Mouse (Mus musculus): Measurements from ENCODE around the gene Slc12a3.

DNA sequence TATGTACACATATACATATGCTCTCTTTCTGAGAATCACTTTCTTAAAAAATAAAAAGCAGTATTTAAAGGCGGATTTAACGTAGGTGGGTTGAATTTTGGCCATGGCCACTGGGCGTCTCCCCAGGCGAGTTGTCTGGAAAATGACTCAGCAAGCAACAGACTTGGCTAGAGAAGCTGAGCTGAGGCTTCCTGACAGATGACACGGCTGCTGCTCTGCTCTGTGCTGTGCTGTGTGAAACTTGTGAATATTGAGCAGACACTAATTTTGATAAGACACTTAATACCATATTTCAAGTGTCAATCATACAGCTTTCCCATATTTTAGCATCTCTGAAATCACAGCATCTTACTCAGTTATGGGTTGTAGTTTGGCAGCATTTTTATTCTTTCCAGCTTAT lies 38.4 kb upstream of the Slc12a3 start:
- TF ChIP-seq EP300 (optimal IDR thresholded peaks at IDR 0.05) (no peak), CTCF (IDR thresholded peaks at IDR 0.05; ENCODE audit: low read depth) (no peak)

Measured in stomach, postnatal 0 days (tissue).